10 mouse cellular contexts compared by ENCODE assay signal in the genomic region with DNA sequence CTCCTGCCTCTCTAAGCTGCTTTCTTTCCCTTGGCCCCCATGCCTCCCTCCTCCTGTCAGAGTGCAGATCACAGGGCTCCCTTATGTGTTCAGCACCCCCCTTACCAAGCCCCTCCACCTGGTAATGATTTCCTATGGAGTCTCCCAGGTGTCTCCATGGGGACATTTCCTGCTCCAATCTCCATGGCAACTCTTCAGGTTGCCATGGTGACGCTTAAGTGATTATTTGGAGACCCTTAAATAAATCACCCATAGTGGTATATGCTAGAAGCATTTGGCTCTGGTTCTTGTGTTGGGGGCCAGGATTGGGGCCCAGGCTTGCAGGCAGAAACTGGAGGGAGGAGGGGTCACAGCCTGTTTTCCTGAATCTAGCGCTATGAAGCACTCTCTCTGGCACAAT. TPM values are rescaled to one million over a fixed set of nuclear protein-coding genes. Genes with fewer than 3 reads are reported as not detected.
DNase-seq lines count a peak whose midpoint lies in the region; ATAC-seq lines count a peak whose summit lies in the region.
"Had no signal": no experiment of that assay in that cellular context is flagged by ENCODE, and none has a peak within 500 bp of the region (broad histone marks: within the 10 kb centered on the region; RNA-seq: fewer than 3 reads in every experiment).

No protein-coding gene starts in this region.

- H3K27ac ChIP-seq in forebrain, embryonic 13.5 days = peak overlapping the region; percentile 71
- peak overlapping the region; percentile 73 for H3K27ac ChIP-seq in neural tube, embryonic 14.5 days (ENCODE audit: low read depth, low read length)

- peak; percentile 49 to 53 for DNase-seq in left cerebral cortex, postnatal 14 days (ENCODE audit: low spot score in 2 of 2)
- DNase-seq in left cerebral cortex, adult 18-20 months (ENCODE audit: low spot score in 2 of 2) = no peak
- peak; percentile 22 to 26 for DNase-seq in layer of hippocampus, postnatal 25 days (ENCODE audit: extremely low spot score in 1 of 2, low spot score in 1 of 2)
- no peak for DNase-seq in natural killer cell, adult 2 months (ENCODE audit: low spot score in 2 of 2)
- no peak for DNase-seq in kidney, adult 9 months
- DNase-seq in MN1 (ENCODE audit: low spot score) = no peak
- DNase-seq: adrenal gland, postnatal 36 days had no signal

- H3K9me3 ChIP-seq in forebrain, embryonic 13.5 days (replicated peaks) = no peaks in the 10 kb centered on the region
- no peaks in the 10 kb centered on the region for H3K9me3 ChIP-seq in neural tube, embryonic 14.5 days (ENCODE audit: control insufficient read depth, low read length)

- no peaks in the 10 kb centered on the region for H3K27me3 ChIP-seq in forebrain, embryonic 13.5 days
- H3K27me3 ChIP-seq in neural tube, embryonic 14.5 days (ENCODE audit: control insufficient read depth, insufficient read depth, low read length) = no peaks in the 10 kb centered on the region

- H3K36me3 ChIP-seq in forebrain, embryonic 13.5 days (ENCODE audit: poor library complexity, severe bottlenecking) = no peaks in the 10 kb centered on the region
- H3K36me3 ChIP-seq in neural tube, embryonic 14.5 days (ENCODE audit: control insufficient read depth, insufficient read depth, low read length) = no peaks in the 10 kb centered on the region

- H3K4me3 ChIP-seq in forebrain, embryonic 13.5 days = no peak overlapping the region
- H3K4me3 ChIP-seq in neural tube, embryonic 14.5 days (ENCODE audit: low read depth, low read length) = no peak overlapping the region

- H3K9ac ChIP-seq in forebrain, embryonic 13.5 days = no peak overlapping the region
- H3K9ac ChIP-seq in neural tube, embryonic 14.5 days (replicated peaks; ENCODE audit: low read depth, low read length) = no peak overlapping the region

- 45% methylated on average over 2 of the region's 2 CpGs for WGBS in forebrain, embryonic 13.5 days
- WGBS in neural tube, embryonic 14.5 days = 38% methylated on average over 2 of the region's 2 CpGs

- intact Hi-C loops in left cerebral cortex, postnatal 14 days (cut with DNase I) = loop anchor here (10.0 kb wide), 1 partner anchor 688 kb away; no protein-coding TSS in a partner anchor

- H3K4me2 ChIP-seq in forebrain, embryonic 13.5 days = peak overlapping the region; percentile 18; the same call in 1 of the 2 replicates
- no peak overlapping the region for H3K4me2 ChIP-seq in neural tube, embryonic 14.5 days (ENCODE audit: low read depth, low read length)

- ATAC-seq in forebrain, embryonic 13.5 days = peak; percentile 78
- ATAC-seq in neural tube, embryonic 14.5 days (ENCODE audit: low read depth) = peak; percentile 96

- H3K4me1 ChIP-seq in forebrain, embryonic 13.5 days = peaks cover 26% of the 10 kb centered on the region
- H3K4me1 ChIP-seq in neural tube, embryonic 14.5 days (ENCODE audit: control insufficient read depth, insufficient read depth, low read length) = peaks cover 14% of the 10 kb centered on the region; the same call in 1 of the 2 replicates

RNA-seq across cellular contexts. Expression of a gene that starts 17.2 kb away (rescaled TPM):
- total RNA-seq in left cerebral cortex, postnatal 14 days (2021) = 10 to 100 TPM; 37.3 to 41.9 TPM
- total RNA-seq in left cerebral cortex, adult 18-20 months (2021) = 10 to 100 TPM; 33.5 to 35.9 TPM
- polyA plus RNA-seq in forebrain, embryonic 13.5 days (2015; fragmentation: Nextera tagmentation; extraction: Ambion mirVana) = 15.5 and 18.4 TPM in 2 replicates
- 10 to 100 TPM; 52.0 to 54.3 TPM for total RNA-seq in layer of hippocampus, postnatal 25 days (2021)
- polyA plus RNA-seq in neural tube, embryonic 14.5 days (2014; fragmentation: Nextera tagmentation; extraction: Ambion mirVana) = 35.7 and 37.5 TPM in 2 replicates

RNA-seq across cellular contexts. Expression of a gene that starts 30.1 kb away (rescaled TPM):
- under 1 TPM in 1 of 2 experiments, not detected in 1; 0.26 TPM for total RNA-seq in left cerebral cortex, postnatal 14 days (2021)
- total RNA-seq in left cerebral cortex, adult 18-20 months (2021) = not detected
- not detected in 2 replicates for polyA plus RNA-seq in forebrain, embryonic 13.5 days (2015; fragmentation: Nextera tagmentation; extraction: Ambion mirVana)
- under 1 TPM in 1 of 2 experiments, not detected in 1; 0.63 TPM for total RNA-seq in layer of hippocampus, postnatal 25 days (2021)
- polyA plus RNA-seq in neural tube, embryonic 14.5 days (2014; fragmentation: Nextera tagmentation; extraction: Ambion mirVana) = 0.19 TPM in 1 of 2 replicates, not detected in the other
- total RNA-seq: adrenal gland, postnatal 36 days; CH12.LX had no signal

Comparison
In these comparisons a context has a peak if more than half of its experiments do, and no peak if none do; other contexts are left out.
1. DNase-seq: peak in left cerebral cortex, postnatal 14 days (2 of 2) and layer of hippocampus, postnatal 25 days (2 of 2); none in left cerebral cortex, adult 18-20 months (0 of 2), natural killer cell, adult 2 months (0 of 2), kidney, adult 9 months (single experiment) and MN1 (single experiment).